ENCODE assay signal across 30 mouse cellular contexts in genomic region chr15:92099410-92100174, GRCm38 (mm10). TPM values are rescaled to one million over a fixed set of nuclear protein-coding genes. Genes with fewer than 3 reads are reported as not detected.
DNase-seq lines count a peak whose midpoint lies in the region; ATAC-seq lines count a peak whose summit lies in the region.
"Had no signal": no experiment of that assay in that cellular context is flagged by ENCODE, and none has a peak within 500 bp of the region (broad histone marks: within the 10 kb centered on the region; RNA-seq: fewer than 3 reads in every experiment).

No protein-coding gene starts in this region.

- H3K9ac ChIP-seq in hindbrain, embryonic 13.5 days, result no peak overlapping the region
- H3K9ac ChIP-seq in kidney, embryonic 16.5 days (replicated peaks; ENCODE audit: low read length), result no peak overlapping the region
- H3K9ac ChIP-seq: forebrain, embryonic 15.5 days; liver, embryonic 12.5 days; liver, postnatal 0 days; midbrain, embryonic 12.5 days had no signal

- H3K4me2 ChIP-seq in hindbrain, embryonic 13.5 days, result no peak overlapping the region
- no peak overlapping the region for H3K4me2 ChIP-seq in kidney, embryonic 16.5 days (replicated peaks; ENCODE audit: low read depth, low read length)
- H3K4me2 ChIP-seq: forebrain, embryonic 15.5 days; heart, embryonic 11.5 days; liver, embryonic 12.5 days; midbrain, embryonic 12.5 days had no signal

- ATAC-seq in hindbrain, embryonic 13.5 days (ENCODE audit: low FRiP score), result no peak
- ATAC-seq in kidney, embryonic 16.5 days (ENCODE audit: low FRiP score, low TSS enrichment), result no peak
- ATAC-seq: activated CD4-positive, CD25-positive, alpha-beta regulatory T cell, adult 4 months; CD4-positive, CD25-positive, alpha-beta regulatory T cell, adult 4 months; forebrain, embryonic 15.5 days; intestine, postnatal 0 days; liver, embryonic 12.5 days; liver, postnatal 0 days had no signal

- H3K4me3 ChIP-seq in hindbrain, embryonic 10.5 days, result no peak overlapping the region
- no peak overlapping the region for H3K4me3 ChIP-seq in hindbrain, embryonic 13.5 days
- no peak overlapping the region for H3K4me3 ChIP-seq in kidney, embryonic 16.5 days (ENCODE audit: low read length)
- H3K4me3 ChIP-seq: forebrain, embryonic 15.5 days; gastrocnemius, adult 2 months; layer of hippocampus, adult 2 months; liver, embryonic 12.5 days; midbrain, embryonic 12.5 days; myocyte had no signal

- H3K27me3 ChIP-seq in hindbrain, embryonic 10.5 days (ENCODE audit: insufficient read depth, poor library complexity, severe bottlenecking), result no peaks in the 10 kb centered on the region
- H3K27me3 ChIP-seq in hindbrain, embryonic 13.5 days, result no peaks in the 10 kb centered on the region
- H3K27me3 ChIP-seq in kidney, embryonic 16.5 days (ENCODE audit: insufficient read depth, low read length), result no peaks in the 10 kb centered on the region
- H3K27me3 ChIP-seq: forebrain, embryonic 15.5 days; liver, embryonic 12.5 days; midbrain, embryonic 12.5 days had no signal

- WGBS in hindbrain, embryonic 10.5 days, result 56% methylated on average over 5 of the region's 5 CpGs
- 48% methylated on average over 5 of the region's 5 CpGs for WGBS in hindbrain, embryonic 13.5 days
- WGBS in kidney, embryonic 16.5 days, result 51% methylated on average over 5 of the region's 5 CpGs

- no peaks in the 10 kb centered on the region for H3K36me3 ChIP-seq in hindbrain, embryonic 10.5 days
- H3K36me3 ChIP-seq in hindbrain, embryonic 13.5 days, result no peaks in the 10 kb centered on the region
- no peaks in the 10 kb centered on the region for H3K36me3 ChIP-seq in kidney, embryonic 16.5 days (ENCODE audit: insufficient read depth, low read length)
- H3K36me3 ChIP-seq: forebrain, embryonic 15.5 days; liver, embryonic 12.5 days; midbrain, embryonic 12.5 days had no signal

- H3K9me3 ChIP-seq in hindbrain, embryonic 10.5 days, result no peaks in the 10 kb centered on the region
- no peaks in the 10 kb centered on the region for H3K9me3 ChIP-seq in hindbrain, embryonic 13.5 days
- H3K9me3 ChIP-seq in kidney, embryonic 16.5 days (ENCODE audit: low read length), result no peaks in the 10 kb centered on the region
- H3K9me3 ChIP-seq: forebrain, embryonic 15.5 days; liver, embryonic 12.5 days; midbrain, embryonic 12.5 days had no signal

- no peak overlapping the region for H3K27ac ChIP-seq in hindbrain, embryonic 10.5 days
- H3K27ac ChIP-seq in hindbrain, embryonic 13.5 days, result no peak overlapping the region
- no peak overlapping the region for H3K27ac ChIP-seq in kidney, embryonic 16.5 days (ENCODE audit: low read length)
- H3K27ac ChIP-seq: forebrain, embryonic 15.5 days; gastrocnemius, adult 2 months; layer of hippocampus, adult 2 months; liver, embryonic 12.5 days; midbrain, embryonic 12.5 days had no signal

- DNase-seq in hindbrain, embryonic 10.5 days (ENCODE audit: low spot score), result peak; percentile 10
- peak; percentile 77 for DNase-seq in Muller cell, postnatal 12 days (ENCODE audit: inconsistent ontology term)
- peak; percentile 45 for DNase-seq in embryo, embryonic 10.5 days (ENCODE audit: low spot score)
- DNase-seq in retina, embryonic 14.5 days (ENCODE audit: low spot score), result peak; percentile 71
- DNase-seq in left cerebral cortex, postnatal 4 days, result no peak
- DNase-seq: adrenal gland, adult 8-10 months; cerebellum, adult 11 months; cerebellum, adult 9-10 months; cerebellum, postnatal 36 days; gastrocnemius, adult 2 months; gastrocnemius, postnatal 36 days; heart, adult 18-20 months; heart, postnatal 36 days; kidney, adult 9 months; kidney, postnatal 14 days; liver, postnatal 0 days; lung, postnatal 36 days; thymus, postnatal 4 days had no signal

- intact Hi-C loops in left cerebral cortex, postnatal 4 days (cut with DNase I), result no loop called here

- no peaks in the 10 kb centered on the region; the same call in 1 of the 2 replicates for H3K4me1 ChIP-seq in hindbrain, embryonic 10.5 days (replicated peaks)
- H3K4me1 ChIP-seq in hindbrain, embryonic 13.5 days (replicated peaks), result no peaks in the 10 kb centered on the region
- H3K4me1 ChIP-seq in kidney, embryonic 16.5 days (ENCODE audit: insufficient read depth, low read length), result no peaks in the 10 kb centered on the region
- H3K4me1 ChIP-seq: forebrain, embryonic 15.5 days; liver, embryonic 12.5 days; midbrain, embryonic 12.5 days had no signal

RNA-seq across cellular contexts. Expression of gene Cntn1, which starts 48.6 kb away (rescaled TPM):
- 3.7 and 4.4 TPM in 2 replicates for polyA plus RNA-seq in hindbrain, embryonic 10.5 days (2016; fragmentation: Nextera tagmentation; extraction: Ambion mirVana)
- polyA plus RNA-seq in hindbrain, embryonic 13.5 days (2015; fragmentation: Nextera tagmentation; extraction: Ambion mirVana), result 28.0 and 28.6 TPM in 2 replicates
- 100 to 1,000 TPM; 285 to 319 TPM for total RNA-seq in left cerebral cortex, postnatal 4 days (2021)
- 1.7 and 2.1 TPM in 2 replicates for polyA plus RNA-seq in kidney, embryonic 16.5 days (2015; fragmentation: Nextera tagmentation; extraction: Ambion mirVana)
- total RNA-seq: heart, postnatal 36 days; megakaryocyte, adult 5-6 weeks had no signal
- polyA plus RNA-seq: CD4-positive, CD25-positive, alpha-beta regulatory T cell, adult 4 months; liver, postnatal 0 days had no signal
